Mouse (Mus musculus) spleen, adult 2 months (tissue): ENCODE measurements around the gene Gm20388. TPM values are rescaled to one million over a fixed set of nuclear protein-coding genes. Genes with fewer than 3 reads are reported as not detected.

Experiments used
- DNase-seq, 2 experiments: peaks; one replicate each; pipeline versions ENCODE4 v3.0.0 to v3.0.0-alpha.2; 2012 to 2021; ENCODE audit warnings: low spot score in 2 of 2, low read depth in 1 of 2
- H3K27ac ChIP-seq: fragments of 200-500 bp; 2 replicates; pipeline ENCODE4 v1.5.1; 2012; ENCODE audit warnings: low read length, inconsistent platforms; ENCODE audit not compliant: insufficient read depth
- H3K27me3 ChIP-seq: fragments of 200-500 bp; 2 replicates; pipeline ENCODE4 v1.6.1; 2012; ENCODE audit warnings: mild to moderate bottlenecking, moderate library complexity, low read length, inconsistent platforms; ENCODE audit not compliant: control insufficient read depth, insufficient read depth
- H3K36me3 ChIP-seq: fragments of 200-500 bp; 2 replicates; pipeline ENCODE4 v1.6.1; 2012; ENCODE audit warnings: mild to moderate bottlenecking, low read length, inconsistent platforms; ENCODE audit not compliant: control insufficient read depth, insufficient read depth
- H3K4me1 ChIP-seq: fragments of 200-500 bp; 2 replicates; pipeline ENCODE4 v1.6.1; 2011; ENCODE audit warnings: inconsistent platforms; ENCODE audit not compliant: control insufficient read depth, insufficient read depth, insufficient read length
- H3K4me3 ChIP-seq: fragments of 200-500 bp; 2 replicates; pipeline ENCODE4 v1.5.1; 2011; ENCODE audit warnings: mild to moderate bottlenecking, inconsistent platforms; ENCODE audit not compliant: insufficient read depth, insufficient read length; ENCODE audit errors: extremely low read depth
- CTCF ChIP-seq: fragments of 200-500 bp; IDR thresholded peaks from 2 replicates; pipeline ENCODE4 v1.5.1; 2011; ENCODE audit warnings: mild to moderate bottlenecking, inconsistent platforms; ENCODE audit not compliant: insufficient read depth, insufficient read length, insufficient replicate concordance; ENCODE audit errors: extremely low read depth
- POLR2A ChIP-seq: fragments of 200-500 bp; IDR thresholded peaks from 2 replicates; pipeline ENCODE4 v1.6.1; 2011; ENCODE audit warnings: low read depth, low read length, inconsistent platforms
- WGBS: fragments of 180-500 bp; shearing (Covaris S2); methylation state at CpG from one replicate; pipeline ENCODE4 v1.1.7; 2018; 5-methylcytosine and 5-hydroxymethylcytosine counted together
- polyA plus RNA-seq: library from polyadenylated mRNA; depleted of rRNA; stranded (reverse); fragments of >200 nt; gene quantifications from 2 replicates; pipeline ENCODE4 v1.2.3, GENCODE M21; 2012

Gene Gm20388
- polyA plus RNA-seq, 1 experiment, result 26.1 TPM

DNA sequence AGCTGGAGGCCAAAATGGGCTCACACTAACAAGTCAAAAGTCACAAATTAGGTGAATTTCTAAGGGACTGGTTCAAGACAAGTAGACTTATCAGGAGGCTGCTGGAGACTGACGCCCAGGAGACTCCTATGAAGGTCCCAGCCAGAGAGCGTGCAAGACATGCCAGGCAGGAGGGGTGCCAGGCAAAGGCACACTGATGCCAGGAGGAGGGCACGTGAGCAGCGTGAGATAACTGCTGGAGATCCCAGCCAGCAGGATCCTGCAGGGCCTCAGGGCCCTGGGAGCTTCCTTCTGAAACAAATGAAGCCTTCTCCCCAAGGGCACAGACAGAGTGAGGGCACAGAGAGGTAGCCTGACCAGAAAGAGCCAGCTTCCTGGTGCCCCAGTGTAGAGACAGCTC is 2897.3 kb downstream of the Gm20388 start:
- Histone ChIP-seq H3K4me1 (no peaks in the 10 kb centered on the region), H3K27ac (no peak overlapping the region), H3K4me3 (no peak overlapping the region), H3K27me3 (no peaks in the 10 kb centered on the region), H3K36me3 (peaks cover 5% of the 10 kb centered on the region; the same call in 1 of the 2 replicates)
- no peak for TF ChIP-seq POLR2A
- no peak for TF ChIP-seq CTCF
- WGBS, result 86% methylated on average over 4 of the region's 4 CpGs
- DNase-seq, result no peak

GRCm38 (mm10) chr8:122810376-122810775 is 2899.7 kb downstream of the Gm20388 start:
- WGBS, result 89% methylated on average over 8 of the region's 8 CpGs

GRCm38 (mm10) chr8:122811870-122812494 is 2901.3 kb downstream of the Gm20388 start:
- TF ChIP-seq POLR2A, result no peak
- no peak for TF ChIP-seq CTCF
- Histone ChIP-seq H3K4me1 (no peaks in the 10 kb centered on the region), H3K36me3 (peaks cover 6% of the 10 kb centered on the region; the same call in 1 of the 2 replicates), H3K4me3 (no peak overlapping the region), H3K27ac (no peak overlapping the region), H3K27me3 (no peaks in the 10 kb centered on the region)
- DNase-seq, result no peak
- 94% methylated on average over 16 of the region's 16 CpGs for WGBS

More at GRCm38 (mm10) chr8:122810376-122810775, 2899.7 kb downstream of the Gm20388 start:
- Histone ChIP-seq H3K27me3 (no peaks in the 10 kb centered on the region), H3K27ac (no peak overlapping the region), H3K4me3 (no peak overlapping the region), H3K4me1 (no peaks in the 10 kb centered on the region), H3K36me3 (peaks cover 6% of the 10 kb centered on the region; the same call in 1 of the 2 replicates)
- TF ChIP-seq POLR2A, result no peak
- TF ChIP-seq CTCF, result no peak
- DNase-seq, result no peak

DNA sequence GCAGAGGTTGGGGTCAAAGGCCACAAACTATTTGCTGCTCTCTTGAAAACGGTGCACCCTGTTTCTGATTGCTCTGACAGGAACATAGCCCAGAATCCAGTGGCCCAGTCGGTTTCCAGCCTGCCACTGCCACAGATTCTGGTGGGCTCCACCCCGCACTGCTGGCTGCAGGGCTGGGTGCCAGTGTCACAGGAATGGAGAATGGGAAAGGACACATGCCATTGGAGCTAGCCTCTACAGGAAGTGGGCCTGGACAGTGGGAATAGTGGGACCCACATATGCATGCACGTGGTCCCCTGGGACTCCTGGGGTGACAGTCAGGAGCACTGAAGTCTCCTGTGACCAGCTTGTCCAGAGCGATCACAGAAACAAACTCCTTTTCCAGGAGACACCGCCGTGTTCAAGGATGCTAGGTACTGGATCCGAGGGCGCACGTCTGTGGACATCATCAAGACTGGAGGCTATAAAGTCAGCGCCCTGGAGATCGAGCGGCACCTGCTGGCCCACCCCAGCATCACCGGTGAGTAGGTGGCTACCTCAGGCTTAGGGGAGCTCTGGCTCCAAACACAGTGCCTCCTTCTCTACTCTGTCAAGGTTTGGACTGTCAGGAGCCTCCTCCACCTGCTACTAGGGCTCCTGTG is 2902.1 kb downstream of the Gm20388 start:
- Histone ChIP-seq H3K4me1 (no peaks in the 10 kb centered on the region), H3K4me3 (no peak overlapping the region), H3K27me3 (no peaks in the 10 kb centered on the region), H3K36me3 (peaks cover 4% of the 10 kb centered on the region; the same call in 1 of the 2 replicates), H3K27ac (no peak overlapping the region)
- 82% methylated on average over 14 of the region's 14 CpGs for whole genome bisulfite sequencing
- TF ChIP-seq CTCF (peak; percentile 30; the same call in 1 of the 2 replicates), POLR2A (no peak)
- no peak for DNase-seq

- TF ChIP-seq POLR2A (no peak), CTCF (no peak)
- Histone ChIP-seq H3K27me3 (no peaks in the 10 kb centered on the region), H3K36me3 (peaks cover 4% of the 10 kb centered on the region; the same call in 1 of the 2 replicates), H3K4me3 (no peak overlapping the region), H3K27ac (no peak overlapping the region), H3K4me1 (no peaks in the 10 kb centered on the region)
- DNase-seq, result no peak
- WGBS, result 81% methylated on average over 7 of the region's 7 CpGs
Measured at GRCm38 (mm10) chr8:122814608-122815007, 2904.0 kb downstream of the Gm20388 start.

DNA sequence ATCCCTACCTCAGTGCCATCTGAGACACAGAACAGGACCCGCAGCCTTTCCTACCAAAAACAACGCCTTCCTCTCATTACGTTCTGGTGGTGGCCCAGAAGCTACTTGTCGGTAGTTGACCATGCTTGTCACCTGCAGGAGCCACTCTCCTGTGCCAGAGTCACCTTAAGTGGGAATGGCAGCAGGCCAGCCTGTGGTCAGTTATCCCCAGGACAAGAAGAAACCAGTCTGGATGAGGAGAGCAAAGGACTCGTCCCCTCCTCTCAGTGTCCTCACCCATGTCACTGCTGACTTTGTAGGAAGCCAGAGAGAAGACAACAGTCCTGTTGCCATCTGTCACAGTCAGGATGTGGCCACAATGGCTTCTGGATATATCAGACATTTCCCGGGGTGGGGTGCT is 2906.3 kb downstream of the Gm20388 start:
- WGBS, result 83% methylated on average over 6 of the region's 6 CpGs
- Histone ChIP-seq H3K27me3 (no peaks in the 10 kb centered on the region), H3K27ac (no peak overlapping the region), H3K4me3 (no peak overlapping the region), H3K36me3 (peaks cover 4% of the 10 kb centered on the region; the same call in 1 of the 2 replicates), H3K4me1 (no peaks in the 10 kb centered on the region)
- no peak for DNase-seq
- no peak for TF ChIP-seq POLR2A
- no peak for TF ChIP-seq CTCF

DNA sequence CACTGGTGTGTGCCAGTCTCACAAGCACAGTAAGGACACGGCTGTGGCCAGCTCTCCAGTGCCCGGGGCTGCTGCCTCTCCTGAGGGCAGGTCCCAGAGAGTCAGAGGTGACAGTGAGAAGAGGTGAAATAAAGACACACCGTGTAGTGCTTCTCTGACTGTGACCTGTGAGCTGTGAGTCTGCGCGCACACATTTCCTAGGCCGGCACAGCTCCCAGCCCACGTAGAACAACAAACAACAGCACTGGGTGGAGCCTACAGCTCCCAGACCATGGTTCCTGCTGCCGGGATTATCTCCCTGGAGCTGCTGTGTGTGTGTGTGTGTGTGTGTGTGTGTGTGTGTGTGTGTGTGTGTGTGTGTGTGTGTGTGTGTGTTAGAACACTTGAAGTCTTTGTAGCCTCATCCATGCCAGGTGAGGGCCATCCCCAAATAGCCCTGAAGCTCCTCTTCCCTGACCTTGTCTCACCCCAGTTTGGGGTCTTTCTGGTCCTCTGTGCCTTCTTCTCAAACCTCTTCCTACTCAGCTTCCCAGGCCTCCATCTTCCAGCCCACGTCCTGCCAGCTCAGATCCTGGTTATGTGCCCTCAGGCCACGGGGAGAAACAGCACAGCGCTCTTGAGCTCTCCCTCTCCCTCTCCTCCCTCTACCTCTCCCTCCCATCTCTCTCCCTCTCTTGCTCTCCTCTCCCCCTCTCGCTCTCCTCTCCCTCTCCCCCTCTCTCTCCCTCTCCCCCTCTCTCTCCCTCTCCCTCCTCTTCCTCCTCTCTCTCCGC is 2907.3 kb downstream of the Gm20388 start:
- WGBS, result 82% methylated on average over 13 of the region's 13 CpGs
- H3K27me3 ChIP-seq, result no peaks in the 10 kb centered on the region
- no peak for DNase-seq
- no peak for TF ChIP-seq CTCF
- no peak for TF ChIP-seq POLR2A
- H3K4me3 ChIP-seq, result no peak overlapping the region
- peaks cover 4% of the 10 kb centered on the region; the same call in 1 of the 2 replicates for H3K36me3 ChIP-seq
- H3K4me1 ChIP-seq, result no peaks in the 10 kb centered on the region
- H3K27ac ChIP-seq, result no peak overlapping the region
